Mouse (Mus musculus): ENCODE data around the gene Katnb1. TPM values are rescaled to one million over a fixed set of nuclear protein-coding genes. Genes with fewer than 3 reads are reported as not detected.

The Katnb1 gene
- polyA plus RNA-seq, 2 experiments from 2014 or later = 13.6 to 21.3 TPM

DNA sequence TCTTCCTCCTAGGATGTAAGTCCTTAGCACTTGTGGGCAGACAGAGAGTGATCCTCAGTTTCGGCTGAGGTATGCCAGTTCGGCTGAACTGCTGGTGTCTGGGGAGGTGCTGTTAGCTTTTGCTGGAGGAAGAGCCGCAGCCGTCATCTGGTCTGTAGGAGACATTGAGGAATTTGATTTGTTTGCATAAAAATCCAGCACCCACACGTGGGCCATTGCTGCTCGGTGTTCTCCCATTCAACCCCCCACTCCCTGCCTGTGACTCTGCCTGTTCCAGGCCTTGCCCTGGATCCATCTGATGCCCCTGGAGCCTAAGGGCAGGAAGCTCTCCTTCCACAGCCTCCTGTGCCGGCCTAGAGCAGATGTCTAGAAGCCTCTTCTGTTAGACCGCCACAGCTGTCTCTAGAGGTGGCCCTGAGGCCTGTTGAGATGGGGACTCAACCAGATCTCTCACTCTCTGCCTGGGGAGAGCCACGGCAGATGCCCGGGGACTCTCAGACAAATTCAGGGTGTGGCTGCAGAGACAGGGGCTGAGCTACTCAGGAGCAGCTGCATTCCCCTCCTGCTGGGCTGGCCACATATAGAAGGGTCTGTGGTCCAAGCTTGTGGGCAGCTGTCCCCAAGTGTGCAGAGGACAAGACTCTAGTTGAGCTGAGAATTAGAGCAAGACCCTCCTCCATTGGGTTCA, 3.9 kb downstream of the Katnb1 start:
- ATAC-seq = no peak

DNA sequence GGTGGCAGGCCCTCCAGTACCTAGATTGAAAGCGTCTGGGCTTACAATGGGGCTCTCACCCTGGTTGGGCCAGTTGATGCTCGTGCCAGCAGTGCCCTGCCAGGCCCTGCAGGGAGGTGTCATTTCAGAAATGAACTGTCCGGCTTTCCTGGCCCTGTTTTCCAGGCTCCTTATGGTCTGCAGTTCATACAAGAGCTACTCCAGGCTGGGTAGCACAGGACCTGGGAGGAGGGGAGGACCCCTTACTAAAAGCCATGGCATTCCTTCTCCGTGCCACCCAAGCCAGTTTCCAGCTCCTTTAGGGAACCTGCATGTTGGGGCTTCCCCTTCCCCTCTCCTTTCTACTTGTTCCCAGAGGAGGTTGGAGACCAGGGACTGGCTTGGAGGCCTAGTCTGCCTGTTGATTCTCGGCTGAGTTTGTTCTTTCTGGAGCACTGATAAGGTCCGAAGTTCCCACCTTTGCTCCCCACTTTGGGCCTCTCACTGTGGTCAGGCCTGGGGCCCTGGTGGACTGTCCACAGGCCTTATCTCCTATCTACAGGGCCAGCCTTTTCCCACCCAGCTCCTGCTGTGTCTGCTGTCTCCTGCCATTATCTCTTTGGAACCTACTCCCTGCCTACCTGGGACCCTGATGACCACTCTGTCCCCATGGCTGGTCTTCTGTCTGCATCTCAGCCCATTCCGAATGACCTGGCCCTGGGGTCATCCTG, 4.6 kb downstream of the Katnb1 start:
- no peak for ATAC-seq

DNA sequence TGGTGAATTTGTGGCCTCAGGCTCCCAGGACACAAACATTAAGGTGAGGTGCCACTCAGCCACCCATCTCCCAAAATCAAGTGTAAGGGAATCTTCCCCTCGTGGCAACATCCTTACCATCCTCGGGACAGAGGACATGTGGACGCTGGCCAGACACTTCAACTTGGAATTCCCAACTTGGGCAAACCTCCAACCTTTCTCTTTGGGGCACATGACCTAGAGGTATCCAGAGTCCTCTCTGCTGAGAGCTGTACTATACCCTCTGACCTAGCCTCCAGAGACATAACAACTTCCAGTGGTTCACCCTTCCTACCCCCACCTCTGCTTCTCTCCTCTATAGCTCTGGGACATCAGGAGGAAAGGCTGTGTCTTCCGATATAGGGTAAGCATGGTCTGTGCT, 12.6 kb downstream of the Katnb1 start:
- ATAC-seq = no peak

DNA sequence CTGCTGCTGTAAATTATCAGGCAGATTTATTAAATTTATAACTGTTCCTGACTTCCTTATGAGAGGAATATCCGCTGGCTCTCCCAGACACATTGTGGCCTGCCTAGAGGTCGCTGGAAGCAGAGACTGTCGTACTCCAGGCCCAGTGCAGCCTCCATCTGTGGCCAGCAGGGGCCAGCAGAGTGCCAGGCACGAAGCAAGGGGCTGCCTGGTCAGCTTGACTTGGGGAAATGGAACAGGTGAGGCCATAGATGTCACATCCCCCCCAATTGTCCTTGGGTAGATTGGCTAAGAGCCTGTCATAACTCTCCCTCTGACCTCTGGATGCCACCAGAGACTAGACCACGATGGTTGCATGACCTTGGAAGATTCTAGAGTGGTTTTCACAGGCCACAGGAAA, 18.0 kb downstream of the Katnb1 start:
- no peak for ATAC-seq

GRCm38 (mm10) chr8:95101972-95102371, 21.0 kb downstream of the Katnb1 start:
- no peak for ATAC-seq

GRCm38 (mm10) chr8:95107306-95107705, 26.3 kb downstream of the Katnb1 start:
- ATAC-seq = no peak

GRCm38 (mm10) chr8:95112594-95112993, 31.6 kb downstream of the Katnb1 start:
- ATAC-seq = no peak

DNA sequence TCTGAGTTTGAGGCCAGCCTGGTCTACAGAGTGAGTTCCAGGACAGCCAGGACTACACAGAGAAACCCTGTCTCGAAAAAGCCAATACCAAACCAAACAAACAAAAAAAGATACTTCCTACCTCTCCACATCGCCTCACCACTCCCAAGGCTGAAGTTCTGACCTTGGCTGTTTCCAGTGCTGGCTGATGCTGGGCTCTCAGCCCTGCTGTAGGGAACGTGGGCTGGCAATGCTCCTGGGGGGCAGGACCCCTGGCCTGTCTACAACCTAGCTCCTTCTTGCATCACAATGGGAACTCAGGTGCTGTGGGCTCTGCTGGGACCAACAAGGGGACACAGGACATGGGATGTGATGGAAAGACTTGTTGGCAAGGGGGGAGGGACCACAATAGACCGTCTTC, 32.1 kb downstream of the Katnb1 start:
- ATAC-seq = no peak

DNA sequence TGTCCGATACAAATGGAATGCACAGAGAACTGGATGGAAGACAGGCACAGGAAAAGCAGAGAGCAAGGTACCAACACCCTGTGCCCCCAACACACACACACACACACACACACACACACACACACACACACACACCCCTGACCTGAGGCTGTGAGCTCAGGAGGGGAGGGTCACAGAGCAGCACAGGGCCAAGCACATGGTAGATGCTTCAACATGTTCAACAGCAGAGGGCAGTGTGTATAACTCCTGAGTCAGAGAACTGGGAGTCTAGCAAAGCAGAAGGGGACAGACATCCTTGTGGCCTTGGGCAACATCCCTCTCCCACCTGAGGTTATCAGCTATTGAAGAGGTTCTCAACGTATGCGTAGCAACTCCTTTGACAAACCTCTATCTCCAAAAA, 32.8 kb downstream of the Katnb1 start:
- no peak for ATAC-seq

GRCm38 (mm10) chr8:95123455-95123854, 42.5 kb downstream of the Katnb1 start:
- ATAC-seq = no peak

GRCm38 (mm10) chr8:95126497-95126896, 45.5 kb downstream of the Katnb1 start:
- ATAC-seq = no peak

DNA sequence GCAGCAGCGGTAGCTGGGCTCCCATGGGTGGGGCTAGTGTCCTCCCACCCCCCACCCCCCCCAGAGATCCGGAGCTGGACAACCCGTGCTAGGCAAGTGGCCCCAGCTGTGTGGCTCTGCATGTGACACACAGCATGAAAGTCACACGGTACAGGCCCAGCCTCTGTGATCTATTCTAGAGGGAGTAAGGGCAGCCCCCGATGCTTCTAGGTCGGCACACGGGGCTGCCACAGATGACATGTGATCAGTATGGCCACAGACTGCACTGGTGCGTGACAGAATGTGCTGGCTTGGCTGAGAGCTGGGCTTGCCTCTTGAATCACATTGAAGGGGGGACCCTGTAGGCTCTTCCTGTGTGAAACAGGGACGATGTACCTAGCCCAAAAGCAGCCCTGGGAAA, 46.7 kb downstream of the Katnb1 start:
- ATAC-seq = no peak

- ATAC-seq = no peak
These were observed 47.8 kb downstream of the Katnb1 start for GRCm38 (mm10) chr8:95128750-95129260.

DNA sequence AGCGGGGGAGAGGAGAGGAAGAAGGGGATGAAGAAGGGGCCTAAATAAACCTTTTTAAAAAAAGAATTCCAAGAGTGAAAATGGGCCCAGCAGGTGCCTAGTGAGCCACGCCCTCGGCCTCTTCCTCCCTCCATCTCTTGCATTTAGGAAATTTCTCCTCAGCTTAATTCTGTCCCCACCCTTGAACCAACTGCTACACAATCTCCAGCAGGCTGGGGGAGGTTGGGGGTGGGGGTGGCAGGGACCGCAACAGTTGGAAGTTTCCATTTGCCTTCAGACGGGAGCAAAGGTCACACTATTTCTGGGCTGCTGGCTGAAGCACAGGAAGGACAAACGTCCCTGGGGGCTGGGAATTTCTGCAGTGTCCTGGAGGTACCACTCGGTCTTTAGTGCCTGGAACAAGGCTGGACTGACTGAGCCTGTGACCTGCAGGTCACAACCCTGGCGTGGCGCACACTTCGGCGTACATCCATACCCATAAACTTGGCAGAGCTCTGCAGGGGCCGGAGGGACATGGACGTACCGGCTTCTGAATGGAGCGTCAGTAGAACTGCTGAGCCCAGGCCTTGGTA, 50.1 kb downstream of the Katnb1 start:
- ATAC-seq = no peak

DNA sequence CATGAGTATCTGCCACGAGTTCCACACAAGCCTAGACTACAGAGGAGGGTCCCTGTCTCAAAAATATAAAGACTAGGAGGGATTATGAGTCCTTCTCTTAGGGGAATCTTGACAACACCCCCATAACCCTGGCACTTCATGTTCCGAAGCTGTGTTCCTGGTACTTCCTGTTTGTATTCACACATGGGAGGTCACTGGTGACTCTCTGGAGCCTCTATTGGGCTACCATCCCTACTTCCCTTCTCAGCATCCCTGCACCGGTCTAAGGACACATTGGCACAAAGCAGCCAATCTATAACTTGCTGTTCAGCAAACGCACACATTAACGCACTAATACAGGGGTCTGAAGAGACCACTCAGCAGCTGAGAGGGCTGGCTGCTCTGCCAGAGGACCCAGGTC, 51.0 kb downstream of the Katnb1 start:
- no peak for ATAC-seq

- no peak for ATAC-seq
These were observed 53.2 kb downstream of the Katnb1 start for GRCm38 (mm10) chr8:95134186-95134585.

GRCm38 (mm10) chr8:95135242-95135641, 54.3 kb downstream of the Katnb1 start:
- ATAC-seq = no peak

GRCm38 (mm10) chr8:95136218-95136617, 55.2 kb downstream of the Katnb1 start:
- ATAC-seq = no peak

- ATAC-seq = no peak
These were observed 56.2 kb downstream of the Katnb1 start for GRCm38 (mm10) chr8:95137201-95137600.

- ATAC-seq = no peak
These were observed 56.7 kb downstream of the Katnb1 start for GRCm38 (mm10) chr8:95137641-95138098.

DNA sequence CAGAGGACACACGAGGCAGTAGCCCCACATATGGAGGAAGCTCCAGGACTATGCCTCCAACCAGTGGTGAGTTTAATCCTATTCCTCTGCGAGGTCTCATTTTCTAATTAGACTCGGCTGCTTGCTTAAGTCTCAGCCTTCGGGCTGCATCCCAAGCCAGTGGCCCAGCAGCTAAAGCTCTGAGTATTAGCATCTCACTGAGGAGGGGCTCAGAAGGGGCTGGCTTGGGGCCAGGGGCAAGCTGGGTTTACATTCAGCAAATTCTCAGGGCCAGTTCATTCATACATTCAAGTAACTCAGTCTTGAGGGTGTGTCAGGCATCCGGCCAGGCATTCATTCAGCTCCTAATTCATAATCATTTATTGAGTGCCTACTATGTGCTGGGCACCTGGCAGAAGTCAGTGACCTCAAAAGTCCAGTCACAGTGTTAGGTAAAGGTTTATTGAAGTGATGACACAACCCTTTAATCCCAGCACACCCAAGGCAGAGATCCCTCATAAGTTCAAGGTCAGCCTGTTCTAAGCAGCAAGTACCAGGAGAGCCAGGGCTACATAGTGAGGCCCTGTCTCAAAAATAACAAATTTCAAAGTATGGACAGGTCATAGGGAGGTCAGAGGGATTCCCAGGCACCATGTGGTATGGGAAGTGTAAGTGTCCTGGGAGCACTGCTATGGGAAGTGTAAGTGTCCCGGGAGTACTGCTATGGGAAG, 57.5 kb downstream of the Katnb1 start:
- no peak for ATAC-seq

DNA sequence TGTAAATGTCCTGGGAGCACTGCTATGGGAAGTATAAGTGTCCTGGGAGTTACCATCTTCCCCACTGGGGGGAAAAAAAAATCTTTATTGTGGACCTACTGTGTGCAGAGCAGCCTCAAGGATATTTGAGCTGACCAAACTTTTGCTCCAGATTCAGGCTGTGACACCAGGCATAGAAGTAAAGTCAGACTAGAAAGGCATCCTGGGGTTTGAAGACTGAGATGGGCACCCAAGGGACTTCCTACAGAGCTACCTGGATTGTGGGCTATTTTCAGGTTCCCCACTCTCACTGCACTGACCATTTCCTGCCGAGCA, 58.0 kb downstream of the Katnb1 start:
- no peak for ATAC-seq

- no peak for ATAC-seq
These were observed 59.6 kb downstream of the Katnb1 start for GRCm38 (mm10) chr8:95140555-95140954.

All from CD4-positive, CD25-positive, alpha-beta regulatory T cell, adult 4 months (primary cell).